Mouse (Mus musculus) urinary bladder, postnatal 14 days (tissue): Measurements from ENCODE around the gene Pde4dip.

Experiments
- DNase-seq: peaks from one replicate; pipeline ENCODE4 v3.0.0; 2021; ENCODE audit warnings: low spot score

The Pde4dip gene

DNA sequence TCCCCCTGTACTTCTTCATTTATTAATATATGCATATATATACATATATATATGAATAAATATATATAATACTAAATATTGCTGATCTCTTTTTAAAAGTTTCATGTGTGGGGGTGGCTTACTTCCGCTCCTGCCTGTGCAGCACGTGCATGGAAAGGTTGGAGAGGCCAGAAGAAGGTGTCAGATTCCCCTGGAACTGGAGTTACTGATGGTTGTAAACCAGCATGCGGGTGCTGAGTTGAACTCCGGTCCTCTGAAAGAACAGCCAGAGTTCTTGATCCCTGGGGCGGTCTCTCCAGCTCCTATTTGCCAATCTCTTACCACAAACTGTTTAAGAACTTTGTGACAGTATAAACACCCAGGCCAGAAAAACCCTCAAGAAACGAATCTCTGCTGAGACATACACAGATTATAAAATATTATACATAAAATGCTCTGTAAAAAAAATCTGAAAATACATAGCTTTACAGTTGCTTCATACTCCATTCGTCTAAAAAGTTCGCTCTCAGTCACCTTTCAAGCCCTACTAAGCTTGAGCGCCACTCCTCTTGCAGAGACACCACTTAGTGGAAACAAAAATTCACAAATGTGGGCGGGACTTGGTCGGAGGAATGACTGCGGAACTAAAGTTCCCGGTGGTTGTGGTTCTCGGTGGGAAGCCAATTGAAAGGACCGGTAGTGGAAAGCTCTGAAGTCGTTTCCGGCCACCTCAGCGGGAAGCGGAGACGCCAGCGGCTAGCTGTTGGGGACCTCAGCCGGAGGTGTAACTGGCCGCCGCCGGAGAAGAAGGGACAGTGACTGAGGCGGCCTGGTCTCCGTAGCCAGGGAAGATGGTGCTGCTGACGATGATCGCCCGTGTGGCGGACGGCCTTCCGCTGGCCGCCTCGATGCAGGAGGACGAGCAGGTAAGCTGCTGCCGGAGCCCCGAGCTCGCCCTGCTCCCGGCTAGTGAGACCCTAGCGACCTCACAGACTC lies 12.3 kb upstream of the Pde4dip start, which contains the start of gene Sec22b:
Gene Sec22b (plus strand): TSS at position 675 of the 975 bp plus-strand sequence.
- peak; percentile 90 for DNase-seq

DNA sequence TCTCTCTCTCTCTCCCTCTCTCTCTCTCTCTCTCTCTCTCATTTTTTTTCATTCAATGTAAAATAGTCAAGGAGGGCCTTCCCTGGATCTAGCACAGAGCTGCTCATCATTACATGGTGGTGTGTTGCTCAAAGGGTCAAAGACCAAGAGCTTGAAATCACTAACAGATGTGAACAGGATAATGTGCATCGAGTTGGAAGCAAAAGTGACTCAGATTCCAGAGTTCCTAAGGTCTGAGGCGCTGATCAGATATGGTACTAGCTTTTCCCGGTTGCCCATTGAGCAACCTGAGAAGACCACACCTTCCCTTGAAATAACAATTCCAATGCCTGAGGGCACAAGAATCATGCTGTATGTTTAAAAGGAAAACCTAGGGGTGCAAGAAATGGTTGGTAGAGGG lies 9.9 kb upstream of the Pde4dip start:
- no peak for DNase-seq

DNA sequence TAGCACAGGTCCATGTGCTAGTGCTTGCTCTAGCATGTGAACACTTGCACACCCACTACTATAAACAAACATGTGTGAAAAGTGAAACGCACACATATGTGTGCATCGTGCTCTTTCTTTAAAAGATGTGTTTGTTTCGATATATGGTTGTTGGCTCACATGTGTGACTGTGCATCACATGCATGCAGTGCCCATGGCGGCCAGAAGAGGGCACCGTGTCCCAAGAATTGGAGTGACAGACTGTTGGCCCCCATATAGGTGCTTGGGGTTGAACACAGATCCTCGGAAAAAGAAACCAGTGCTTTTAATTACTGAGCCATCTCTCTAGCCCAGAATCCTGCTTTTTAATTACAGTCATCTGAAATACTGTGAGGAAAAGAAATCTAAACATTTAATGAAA lies 6.2 kb upstream of the Pde4dip start:
- peak; percentile 9 for DNase-seq

DNA sequence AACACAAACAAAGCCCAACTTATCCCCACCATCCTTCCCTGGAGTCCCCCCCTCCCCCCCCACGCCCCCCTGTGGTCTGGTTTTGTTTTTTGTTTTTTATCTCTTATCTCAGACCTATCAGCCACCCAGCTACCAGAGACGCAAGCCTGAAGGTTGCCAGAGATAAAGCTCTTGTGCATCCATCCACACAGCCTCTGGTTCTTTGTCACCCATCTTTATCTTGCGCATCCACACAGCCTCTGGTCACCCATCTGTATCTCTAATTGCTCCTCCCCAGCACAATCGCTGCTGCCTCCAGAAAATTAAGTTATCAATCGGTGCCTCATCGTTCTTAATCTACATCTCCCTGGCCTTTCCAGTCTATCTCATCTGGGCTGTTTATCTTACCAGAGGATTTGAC lies 1.7 kb upstream of the Pde4dip start:
- DNase-seq: no peak

DNA sequence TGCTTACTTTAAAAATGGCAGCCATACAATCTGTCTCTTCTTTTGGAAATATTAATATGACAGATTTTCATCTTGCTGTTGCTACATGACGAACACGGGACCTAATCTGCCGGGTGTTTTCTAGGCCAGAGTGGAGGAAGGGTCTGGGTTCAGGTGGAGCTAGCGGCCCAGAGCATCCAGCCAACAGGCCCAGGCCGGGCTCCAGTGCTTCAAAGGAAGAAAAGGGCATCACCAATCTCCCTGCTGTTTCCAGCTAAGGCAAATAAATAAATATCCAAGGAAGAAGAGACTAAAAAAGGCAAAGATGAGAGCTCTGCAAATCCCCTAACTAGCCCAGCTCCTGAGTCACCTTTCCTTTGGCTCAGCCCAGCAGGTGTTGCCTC lies 731 bp downstream of the Pde4dip start:
- DNase-seq: no peak

DNA sequence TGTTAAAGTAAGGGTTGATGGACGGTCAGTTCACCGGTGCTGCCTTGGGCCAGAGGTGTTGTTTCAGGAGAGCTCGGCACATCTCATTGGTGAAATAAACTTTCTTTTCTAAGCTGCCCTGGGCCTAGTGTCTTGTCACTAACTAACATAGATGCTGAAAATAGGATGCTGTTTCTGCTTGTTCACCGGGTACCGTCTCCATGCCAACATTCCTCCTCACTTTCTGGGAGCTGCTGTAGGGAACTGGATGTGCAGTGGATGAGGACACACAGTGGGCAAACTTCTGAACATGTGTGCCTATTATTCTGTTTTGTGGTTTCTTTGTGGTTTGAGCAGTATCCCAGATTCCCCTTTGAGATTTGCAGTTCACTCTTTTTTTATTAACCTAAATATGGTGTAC lies 6.9 kb downstream of the Pde4dip start:
- no peak for DNase-seq

DNA sequence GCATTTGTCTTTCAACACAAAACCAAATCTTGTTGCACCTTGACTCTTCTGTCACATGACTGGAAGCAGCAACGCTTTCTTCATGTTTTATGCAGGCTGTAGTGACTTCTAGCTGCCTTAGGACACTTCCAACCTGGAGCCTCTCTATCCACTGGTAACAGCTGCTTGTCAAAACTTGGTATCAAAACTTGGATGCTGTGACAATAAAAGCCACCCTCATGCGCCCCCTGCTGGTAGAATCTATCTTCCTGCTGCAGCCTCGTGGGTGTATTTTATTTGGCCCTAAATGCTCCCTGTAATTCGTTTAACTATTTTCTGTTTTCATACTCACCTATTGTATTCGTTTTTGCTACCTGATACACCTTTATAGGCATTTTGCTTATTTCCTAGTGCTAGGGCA lies 9.3 kb downstream of the Pde4dip start:
- peak; percentile 84 for DNase-seq

DNA sequence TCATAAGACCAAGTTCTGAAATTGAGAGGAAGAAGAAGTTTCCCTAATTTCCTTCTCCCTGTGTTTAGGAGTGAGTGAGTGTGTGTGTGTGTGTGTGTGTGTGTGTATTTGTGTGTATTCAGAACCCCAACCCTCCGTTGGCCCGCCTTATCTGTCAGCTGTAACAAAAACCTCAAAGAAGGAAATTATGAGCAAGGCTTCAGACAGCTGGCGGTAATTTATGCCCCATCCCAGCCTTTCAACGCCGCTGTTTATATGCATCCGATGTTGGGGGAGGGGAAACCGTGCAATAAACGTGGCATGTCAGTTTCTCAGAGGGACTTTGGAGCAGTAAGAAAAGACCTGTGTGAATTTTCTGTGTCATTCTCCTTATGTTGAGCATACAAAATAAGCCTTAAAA lies 12.2 kb downstream of the Pde4dip start:
- DNase-seq: no peak

DNA sequence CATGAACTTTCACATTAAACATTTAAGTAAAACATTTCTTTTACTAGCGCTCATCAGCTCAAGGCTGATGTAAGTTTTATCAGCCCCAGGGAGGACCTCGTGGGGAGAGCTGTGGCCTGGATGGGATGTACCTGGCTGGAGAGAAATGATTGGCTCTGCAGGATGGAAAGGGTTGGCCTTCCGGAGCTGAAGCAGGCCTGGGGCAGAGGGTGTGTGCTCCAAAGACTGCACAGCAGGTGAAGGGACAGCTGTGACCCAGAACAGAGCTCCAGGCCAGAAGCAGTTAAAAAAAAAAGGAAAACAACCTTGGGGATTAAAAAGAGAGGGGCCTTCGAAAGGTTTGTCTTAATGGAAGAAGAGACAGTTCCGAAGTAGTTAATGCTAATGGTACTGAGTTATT lies 13.7 kb downstream of the Pde4dip start:
- no peak for DNase-seq

DNA sequence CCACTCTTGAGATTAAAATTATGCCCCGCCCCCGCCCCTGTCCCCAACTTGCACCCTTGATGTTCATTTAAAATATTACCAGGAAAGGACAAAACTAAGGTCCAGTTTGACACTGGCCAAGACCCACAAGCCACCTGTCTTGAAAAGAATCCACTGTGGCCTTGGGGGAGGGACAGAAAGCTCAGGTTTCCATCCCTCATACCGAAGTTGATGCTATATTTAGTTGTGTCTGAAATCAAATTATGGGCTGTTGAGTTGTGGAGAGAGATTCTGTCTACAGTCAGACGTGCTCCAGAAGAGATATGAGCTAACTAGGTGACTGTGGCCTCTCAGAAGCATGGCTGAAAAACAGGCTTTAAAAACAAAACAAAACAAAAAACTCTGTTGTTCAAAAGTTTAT lies 18.8 kb downstream of the Pde4dip start:
- DNase-seq: no peak

DNA sequence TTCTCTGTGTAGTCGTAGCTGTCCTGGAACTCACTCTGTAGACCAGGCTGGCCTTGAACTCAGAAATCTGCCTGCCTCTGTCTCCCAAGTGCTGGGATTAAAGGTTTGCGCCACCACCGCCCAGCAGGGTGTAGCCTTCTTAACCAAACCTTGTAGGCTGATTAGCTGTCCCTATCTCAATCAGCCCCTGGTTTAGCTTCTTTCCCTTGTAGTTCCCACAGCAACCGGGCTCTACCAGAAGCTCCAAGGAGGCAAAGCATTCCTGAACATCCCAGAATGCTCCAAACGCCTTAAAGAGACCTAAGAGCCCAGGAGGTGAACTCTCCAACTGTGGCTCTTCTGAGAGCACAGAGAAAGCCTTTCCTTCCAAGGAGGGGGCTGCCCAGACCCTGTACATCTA lies 19.8 kb downstream of the Pde4dip start:
- DNase-seq: no peak

DNA sequence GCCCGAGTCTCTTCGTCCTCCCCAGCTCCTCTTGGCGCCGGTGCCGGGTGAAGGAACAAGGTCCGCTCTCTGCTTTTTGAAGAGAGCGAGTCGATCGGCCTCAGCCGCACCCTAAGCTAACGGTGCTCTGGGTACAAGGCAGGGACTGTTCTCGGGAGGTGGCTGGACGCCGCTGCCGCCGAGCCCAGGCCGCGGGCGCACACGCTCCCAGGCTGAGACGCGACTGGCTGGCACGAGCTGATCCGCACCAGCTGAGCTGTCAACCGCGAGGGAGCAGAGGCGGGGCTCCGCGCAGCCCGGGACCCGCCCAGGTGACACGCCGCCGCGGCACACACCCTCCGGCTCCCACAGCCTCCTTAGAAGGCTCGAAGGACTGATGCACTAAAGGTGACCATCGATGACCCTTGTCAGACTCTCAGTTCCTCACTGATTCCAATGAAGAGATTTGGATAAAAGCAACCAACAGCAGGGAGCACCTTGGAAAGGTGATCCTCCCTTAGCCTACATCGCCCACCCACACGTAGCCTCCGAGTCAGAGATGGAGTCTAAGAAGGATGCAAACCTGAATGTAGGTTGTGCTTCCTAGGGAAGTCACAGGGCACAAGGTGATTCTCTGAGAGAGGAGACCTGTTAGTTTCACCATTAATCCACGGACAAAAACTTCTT lies 20.4 kb downstream of the Pde4dip start:
- peak; percentile 69 for DNase-seq

DNA sequence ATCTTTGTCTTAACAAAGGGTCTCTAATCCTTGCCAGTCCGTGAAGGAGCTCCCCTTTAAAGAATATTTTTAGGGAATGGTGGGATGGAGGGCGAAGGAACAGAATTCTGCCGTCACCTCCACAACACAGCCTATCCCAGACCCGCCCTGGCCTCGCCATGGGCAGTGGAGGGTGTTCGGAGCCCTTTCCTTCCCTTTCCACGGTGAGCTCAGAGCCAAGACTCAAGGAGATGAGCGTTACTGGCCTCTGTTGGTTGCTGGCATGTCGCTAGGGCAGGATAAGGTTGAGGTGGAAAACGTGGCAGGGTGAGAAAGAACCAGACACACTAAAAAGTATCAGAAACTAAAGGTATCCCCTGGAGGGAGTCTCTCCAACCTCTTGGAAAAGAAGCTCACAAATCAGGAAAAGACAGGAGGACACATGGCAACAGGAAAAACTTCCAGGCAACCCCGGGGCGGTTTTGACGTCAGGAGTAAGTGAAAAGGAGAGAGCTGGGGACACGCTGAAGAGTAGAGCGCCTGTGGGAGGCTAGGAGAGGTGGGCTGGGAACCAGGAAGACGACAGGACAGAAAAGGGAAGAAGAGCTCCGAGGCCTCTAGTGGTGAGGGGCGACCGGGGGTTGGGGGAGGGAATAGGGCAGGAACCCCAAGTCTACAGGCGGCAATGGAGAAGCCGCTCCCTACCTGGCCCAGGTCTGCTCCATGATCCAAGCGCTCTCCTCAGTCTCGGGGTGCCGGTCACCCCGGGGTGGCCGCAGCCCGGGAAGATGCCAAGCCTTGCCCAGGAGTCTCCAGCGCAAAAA lies 21.1 kb downstream of the Pde4dip start:
- peak; percentile 4 for DNase-seq

DNA sequence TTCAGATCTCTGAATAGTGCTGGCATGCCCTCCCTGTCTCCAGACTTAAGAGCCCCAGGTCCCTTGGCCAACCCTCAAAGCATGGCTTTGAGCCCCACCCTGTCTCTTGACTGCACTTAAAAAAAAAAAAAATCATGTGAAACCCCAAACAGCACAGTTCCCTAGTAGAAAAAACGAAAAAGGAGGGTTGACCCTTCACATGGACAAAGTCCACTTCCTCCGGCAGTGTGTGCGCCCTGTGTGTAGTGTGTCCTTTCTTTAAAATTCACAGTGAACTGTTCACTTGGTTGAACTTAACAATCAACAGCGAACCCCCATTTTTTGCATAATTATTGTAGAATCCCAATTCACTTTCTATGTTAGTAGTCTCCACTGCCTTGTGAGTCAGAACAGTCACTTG lies 21.8 kb downstream of the Pde4dip start:
- DNase-seq: no peak

DNA sequence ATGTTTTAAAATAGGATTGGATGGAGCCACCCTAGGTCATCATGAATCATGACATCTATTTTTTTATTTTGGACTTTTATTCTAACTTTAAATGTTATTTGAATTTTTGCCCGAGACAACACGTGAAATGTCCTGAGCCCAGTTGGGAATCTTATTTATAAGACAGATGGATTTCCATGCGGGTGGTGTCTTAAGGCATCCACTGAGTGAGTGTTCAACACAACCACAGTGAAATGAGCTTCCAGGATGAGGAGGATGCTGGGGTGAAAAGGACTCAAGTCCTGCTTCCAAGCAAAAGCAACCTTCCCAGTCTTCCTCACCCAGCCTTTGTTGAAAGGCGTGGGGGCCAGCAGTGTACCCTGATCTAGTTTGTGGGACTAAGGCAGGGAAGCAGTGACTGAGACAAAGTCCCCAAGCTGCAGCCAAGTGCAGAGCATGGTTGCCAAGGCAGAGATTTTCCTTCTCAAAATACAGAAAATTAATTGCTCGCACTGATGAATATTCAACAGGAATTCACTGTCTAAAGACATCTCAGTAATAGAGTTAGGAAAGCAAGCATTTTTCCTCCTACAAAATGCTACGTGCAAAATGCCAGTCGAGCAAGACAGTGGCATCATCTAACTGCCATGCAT lies 27.6 kb downstream of the Pde4dip start:
- no peak for DNase-seq

DNA sequence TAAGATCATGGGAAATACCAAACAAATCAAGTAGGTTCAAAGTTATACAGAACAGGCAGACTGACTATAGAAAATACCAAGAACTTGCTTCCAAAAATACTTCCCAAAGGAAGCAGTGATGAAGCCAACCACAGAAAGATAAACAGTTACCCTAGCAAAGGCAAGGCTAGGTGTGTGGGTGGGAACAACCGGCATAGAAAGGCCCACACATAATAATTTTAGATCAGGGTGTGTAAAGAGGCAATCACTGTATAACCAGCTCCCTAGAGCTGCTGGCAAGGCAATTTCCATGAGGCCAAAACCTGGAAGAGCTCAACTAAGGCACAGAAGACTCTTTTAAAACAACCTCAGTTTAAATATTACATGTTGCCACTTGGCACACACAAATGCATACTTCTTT lies 29.1 kb downstream of the Pde4dip start:
- no peak for DNase-seq

DNA sequence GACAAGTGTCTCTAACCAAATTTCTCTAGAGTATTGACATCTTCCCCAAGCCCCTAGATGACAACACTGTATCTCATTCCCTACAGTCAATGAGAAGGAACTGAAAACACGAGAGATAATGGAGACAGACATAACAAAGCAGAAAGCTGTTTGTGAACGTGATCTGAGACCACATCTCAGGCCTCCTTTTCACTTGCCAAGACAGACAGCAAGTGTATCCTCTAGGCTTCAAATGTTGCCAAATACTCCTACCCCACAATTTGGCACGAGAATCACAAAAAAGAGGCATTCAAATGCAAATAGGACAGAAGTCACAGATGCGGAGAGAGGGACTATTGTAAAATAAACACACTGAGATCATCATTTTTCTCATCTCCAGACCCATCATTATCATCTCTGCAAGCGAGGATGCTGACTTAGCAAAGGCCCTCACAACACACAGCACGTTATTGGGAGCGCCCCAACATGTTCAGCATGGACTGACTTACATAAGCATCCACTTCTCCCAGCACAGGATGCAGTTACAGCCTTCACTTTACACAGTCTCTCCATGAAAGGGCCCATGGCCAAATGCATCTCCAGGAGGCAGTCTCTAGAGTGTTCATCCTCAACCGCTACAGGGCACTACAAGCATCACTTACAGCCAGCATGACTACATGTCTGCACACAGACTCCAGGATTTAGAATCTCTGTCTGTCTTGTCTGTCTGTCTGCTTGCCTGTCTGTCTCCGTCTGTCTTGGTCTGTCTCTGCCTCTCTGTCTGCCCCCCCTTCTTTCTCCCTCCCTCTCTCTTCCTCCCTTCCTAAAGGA lies 33.7 kb downstream of the Pde4dip start:
- DNase-seq: no peak

DNA sequence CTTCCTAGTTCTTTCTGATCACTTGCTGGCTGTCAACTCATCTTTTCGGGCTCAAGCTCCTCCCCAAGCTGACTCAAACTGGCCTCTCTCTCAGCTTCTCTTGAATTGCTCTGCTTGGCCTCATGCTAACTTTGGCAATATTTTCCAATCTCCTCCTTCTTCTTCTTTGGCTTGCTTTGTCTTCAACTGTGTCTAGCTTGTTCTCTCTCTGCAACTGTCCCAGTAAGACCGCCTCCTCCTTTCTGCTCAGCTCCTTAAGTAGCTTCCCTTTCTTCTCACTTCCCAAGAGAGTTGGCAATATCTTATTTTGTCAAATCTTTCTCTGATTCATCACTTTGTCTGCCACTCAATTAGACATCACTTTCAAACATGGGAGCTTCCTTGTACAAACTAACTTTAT lies 36.7 kb downstream of the Pde4dip start:
- DNase-seq: no peak

DNA sequence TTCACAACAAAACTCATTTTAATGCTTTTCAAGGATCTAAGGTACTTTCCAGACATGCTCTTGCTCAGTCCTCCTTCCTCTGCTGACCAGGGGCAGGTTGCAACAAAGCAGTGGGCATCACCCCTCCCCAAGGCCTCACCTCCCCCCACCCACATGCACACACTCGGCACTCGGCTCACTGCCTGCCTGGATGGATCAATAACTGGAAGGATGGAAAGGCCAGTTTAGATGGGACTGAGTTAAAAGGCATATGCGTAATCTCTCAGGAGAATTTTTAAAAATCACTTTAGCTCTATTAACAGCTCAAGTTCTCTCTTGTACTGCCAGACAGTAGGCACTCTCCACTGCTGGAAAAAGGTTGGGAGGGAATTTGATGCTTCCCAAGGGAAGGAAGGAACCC lies 40.9 kb downstream of the Pde4dip start:
- no peak for DNase-seq

DNA sequence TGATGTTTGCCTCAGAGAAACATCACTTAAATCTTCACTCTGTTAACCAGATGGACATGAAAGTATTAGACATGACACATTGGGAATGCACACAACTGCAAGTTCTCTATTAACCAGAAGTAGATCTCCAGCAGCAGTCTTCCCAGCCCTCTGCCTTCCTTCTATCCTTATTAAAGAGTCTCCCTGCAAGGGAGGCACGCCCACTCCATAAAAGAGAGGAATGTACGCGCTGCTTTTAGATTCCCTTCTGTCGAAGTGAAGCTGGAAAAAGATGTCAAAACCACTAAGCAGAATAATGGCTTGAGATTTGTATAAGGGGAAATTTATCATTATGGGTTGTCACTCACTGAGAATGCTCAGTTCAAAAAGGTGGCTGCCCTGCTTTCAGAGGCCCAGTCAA lies 42.1 kb downstream of the Pde4dip start:
- no peak for DNase-seq

DNA sequence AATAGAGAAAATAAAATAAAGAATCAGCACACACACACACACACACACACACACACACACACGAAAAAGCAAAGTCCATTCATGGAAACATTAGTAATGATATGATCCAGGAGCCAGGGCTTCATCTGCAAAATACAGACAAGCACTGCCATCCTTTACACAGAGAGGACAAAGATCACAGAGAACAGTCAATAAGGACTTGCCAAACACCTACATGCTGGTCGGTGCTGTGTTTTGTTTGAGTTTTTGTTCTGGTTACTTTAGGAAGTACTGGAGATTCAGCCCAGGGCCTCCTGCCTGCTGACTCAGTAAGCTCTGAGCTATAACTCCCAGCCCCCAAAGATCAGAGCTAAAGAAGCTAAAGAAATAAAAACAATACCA lies 43.7 kb downstream of the Pde4dip start:
- DNase-seq: no peak
